ENCODE assay signal across 17 mouse cellular contexts in genomic region chr13:100962811-100963540, GRCm38 (mm10).
DNase-seq lines count a peak whose midpoint lies in the region; ATAC-seq and TF ChIP-seq lines count a peak whose summit lies in the region.
"Had no signal": no experiment of that assay in that cellular context is flagged by ENCODE, and none has a peak within 500 bp of the region (broad histone marks: within the 10 kb centered on the region; RNA-seq: fewer than 3 reads in every experiment).

No protein-coding gene starts in this region.

- no peak overlapping the region for H3K4me2 ChIP-seq in hindbrain, embryonic 15.5 days
- H3K4me2 ChIP-seq in hindbrain, embryonic 13.5 days: no peak overlapping the region
- H3K4me2 ChIP-seq in liver, embryonic 11.5 days: no peak overlapping the region
- H3K4me2 ChIP-seq: embryonic facial prominence, embryonic 15.5 days; limb, embryonic 15.5 days; lung, embryonic 14.5 days; midbrain, embryonic 15.5 days; neural tube, embryonic 12.5 days had no signal

- no peaks in the 10 kb centered on the region for H3K36me3 ChIP-seq in hindbrain, embryonic 15.5 days
- H3K36me3 ChIP-seq in hindbrain, embryonic 13.5 days: no peaks in the 10 kb centered on the region
- H3K36me3 ChIP-seq in liver, adult 2 months (ENCODE audit: control insufficient read depth, insufficient read depth, low read length): no peaks in the 10 kb centered on the region
- no peaks in the 10 kb centered on the region for H3K36me3 ChIP-seq in liver, embryonic 11.5 days (ENCODE audit: control insufficient read depth, insufficient read depth, low read length)
- H3K36me3 ChIP-seq: embryonic facial prominence, embryonic 15.5 days; limb, embryonic 15.5 days; midbrain, embryonic 15.5 days; neural tube, embryonic 12.5 days had no signal

- WGBS in hindbrain, embryonic 15.5 days: 68% methylated on average over 4 of the region's 4 CpGs
- WGBS in hindbrain, embryonic 13.5 days: 65% methylated on average over 4 of the region's 4 CpGs
- 68% methylated on average over 4 of the region's 4 CpGs for WGBS in liver, adult 2 months
- WGBS in liver, embryonic 11.5 days: 82% methylated on average over 4 of the region's 4 CpGs

- TF ChIP-seq CTCF in liver, adult 2 months (IDR thresholded peaks at IDR 0.05; ENCODE audit: low read depth, low read length): no peak

- H3K4me3 ChIP-seq in hindbrain, embryonic 15.5 days: no peak overlapping the region
- H3K4me3 ChIP-seq in hindbrain, embryonic 13.5 days: no peak overlapping the region
- H3K4me3 ChIP-seq in liver, adult 2 months (ENCODE audit: insufficient read depth, low read depth, low read length): no peak overlapping the region
- H3K4me3 ChIP-seq in liver, embryonic 11.5 days (ENCODE audit: low read depth, low read length): no peak overlapping the region
- H3K4me3 ChIP-seq: embryonic facial prominence, embryonic 15.5 days; limb, embryonic 15.5 days; midbrain, embryonic 15.5 days; neural tube, embryonic 12.5 days had no signal

- H3K27ac ChIP-seq in hindbrain, embryonic 15.5 days (replicated peaks): no peak overlapping the region
- H3K27ac ChIP-seq in hindbrain, embryonic 13.5 days: no peak overlapping the region
- H3K27ac ChIP-seq in liver, adult 2 months (replicated peaks; ENCODE audit: insufficient read depth, low read depth, low read length): no peak overlapping the region
- no peak overlapping the region for H3K27ac ChIP-seq in liver, embryonic 11.5 days (ENCODE audit: low read depth, low read length)
- H3K27ac ChIP-seq: embryonic facial prominence, embryonic 15.5 days; limb, embryonic 15.5 days; midbrain, embryonic 15.5 days; neural tube, embryonic 12.5 days had no signal

- no peaks in the 10 kb centered on the region for H3K9me3 ChIP-seq in hindbrain, embryonic 15.5 days
- no peaks in the 10 kb centered on the region for H3K9me3 ChIP-seq in hindbrain, embryonic 13.5 days
- no peaks in the 10 kb centered on the region for H3K9me3 ChIP-seq in liver, embryonic 11.5 days (ENCODE audit: control insufficient read depth, low read length)
- H3K9me3 ChIP-seq: embryonic facial prominence, embryonic 15.5 days; limb, embryonic 15.5 days; midbrain, embryonic 15.5 days; neural tube, embryonic 12.5 days had no signal

- no peak for DNase-seq in cerebellum, postnatal 36 days
- DNase-seq in liver, adult 2 months (ENCODE audit: extremely low read depth, low read depth, low spot score): peak; percentile 69
- DNase-seq in liver, embryonic 11.5 days (ENCODE audit: low spot score): no peak
- DNase-seq in layer of hippocampus, adult 9-11 months: peak; percentile 74
- DNase-seq in adrenal gland, adult 8-10 months: no peak
- DNase-seq: lung, embryonic 14.5 days; retina, postnatal 1 day had no signal

- no peaks in the 10 kb centered on the region for H3K4me1 ChIP-seq in hindbrain, embryonic 15.5 days (replicated peaks)
- no peaks in the 10 kb centered on the region for H3K4me1 ChIP-seq in hindbrain, embryonic 13.5 days (replicated peaks)
- peaks cover 2% of the 10 kb centered on the region; the same call in 1 of the 2 replicates for H3K4me1 ChIP-seq in liver, adult 2 months (ENCODE audit: control insufficient read depth, insufficient read depth, low read length)
- H3K4me1 ChIP-seq in liver, embryonic 11.5 days (replicated peaks; ENCODE audit: control insufficient read depth, insufficient read depth, low read length): no peaks in the 10 kb centered on the region
- H3K4me1 ChIP-seq: embryonic facial prominence, embryonic 15.5 days; limb, embryonic 15.5 days; midbrain, embryonic 15.5 days; neural tube, embryonic 12.5 days had no signal

- ATAC-seq in cerebellum, adult (ENCODE audit: insufficient number of reproducible peaks, low FRiP score, low TSS enrichment): peak; percentile 66
- 0 out of 2 replicates have a peak, but pooled peaks have one; percentile 42 for ATAC-seq in hindbrain, embryonic 15.5 days (ENCODE audit: low FRiP score, low read depth)
- no peak for ATAC-seq in hindbrain, embryonic 13.5 days (ENCODE audit: low FRiP score)
- no peak for ATAC-seq in liver, embryonic 11.5 days (replicated peaks; ENCODE audit: low FRiP score)
- ATAC-seq: intestine, embryonic 16.5 days; midbrain, embryonic 15.5 days; Patski had no signal

- H3K9ac ChIP-seq in hindbrain, embryonic 15.5 days: no peak overlapping the region
- H3K9ac ChIP-seq in hindbrain, embryonic 13.5 days: no peak overlapping the region
- H3K9ac ChIP-seq in liver, adult 2 months (ENCODE audit: low read depth, low read length): no peak overlapping the region
- no peak overlapping the region for H3K9ac ChIP-seq in liver, embryonic 11.5 days (ENCODE audit: low read depth, low read length)
- H3K9ac ChIP-seq: embryonic facial prominence, embryonic 15.5 days; limb, embryonic 15.5 days; lung, embryonic 14.5 days; midbrain, embryonic 15.5 days; neural tube, embryonic 12.5 days had no signal

- H3K27me3 ChIP-seq in hindbrain, embryonic 15.5 days: no peaks in the 10 kb centered on the region
- 0 out of 2 replicates have a peak, but pooled peaks cover 3% of the 10 kb centered on the region for H3K27me3 ChIP-seq in hindbrain, embryonic 13.5 days
- H3K27me3 ChIP-seq in liver, adult 2 months (ENCODE audit: control insufficient read depth, insufficient read depth, low read length): no peaks in the 10 kb centered on the region
- H3K27me3 ChIP-seq in liver, embryonic 11.5 days (replicated peaks; ENCODE audit: control insufficient read depth, insufficient read depth, low read length): no peaks in the 10 kb centered on the region
- H3K27me3 ChIP-seq: CH12.LX; embryonic facial prominence, embryonic 15.5 days; limb, embryonic 15.5 days; midbrain, embryonic 15.5 days; neural tube, embryonic 12.5 days; Patski had no signal

- no peaks in the 10 kb centered on the region for H3K79me2 ChIP-seq in liver, adult 2 months (ENCODE audit: control insufficient read depth, insufficient read depth, low read length)

- TF ChIP-seq POLR2A in liver, adult 2 months (IDR thresholded peaks at IDR 0.05; ENCODE audit: extremely low read depth, insufficient read depth, low read length): no peak

Comparison
In these comparisons a context has a peak if more than half of its experiments do, and no peak if none do; other contexts are left out.
1. ATAC-seq: peak in cerebellum, adult (single experiment) and hindbrain, embryonic 15.5 days (single experiment); none in hindbrain, embryonic 13.5 days (single experiment) and liver, embryonic 11.5 days (single experiment).
2. DNase-seq: peak in liver, adult 2 months (single experiment) and layer of hippocampus, adult 9-11 months (single experiment); none in cerebellum, postnatal 36 days (0 of 2), liver, embryonic 11.5 days (single experiment) and adrenal gland, adult 8-10 months (single experiment).